Mouse (Mus musculus) cortical plate, adult 2 months (tissue): Measurements from ENCODE around the gene Gm10643.

ENCODE experiments used
- CTCF ChIP-seq: fragments of 200-500 bp; IDR thresholded peaks from 2 replicates; pipeline ENCODE4 v1.5.1; 2011; ENCODE audit warnings: mild to moderate bottlenecking, control low read depth, low read length; ENCODE audit not compliant: insufficient read depth; ENCODE audit errors: extremely low read depth
- POLR2A ChIP-seq: fragments of 200-500 bp; IDR thresholded peaks from 2 replicates; pipeline ENCODE4 v1.6.1; 2011; ENCODE audit warnings: mild to moderate bottlenecking, low read length, control low read depth; ENCODE audit not compliant: insufficient read depth; ENCODE audit errors: extremely low read depth

DNA sequence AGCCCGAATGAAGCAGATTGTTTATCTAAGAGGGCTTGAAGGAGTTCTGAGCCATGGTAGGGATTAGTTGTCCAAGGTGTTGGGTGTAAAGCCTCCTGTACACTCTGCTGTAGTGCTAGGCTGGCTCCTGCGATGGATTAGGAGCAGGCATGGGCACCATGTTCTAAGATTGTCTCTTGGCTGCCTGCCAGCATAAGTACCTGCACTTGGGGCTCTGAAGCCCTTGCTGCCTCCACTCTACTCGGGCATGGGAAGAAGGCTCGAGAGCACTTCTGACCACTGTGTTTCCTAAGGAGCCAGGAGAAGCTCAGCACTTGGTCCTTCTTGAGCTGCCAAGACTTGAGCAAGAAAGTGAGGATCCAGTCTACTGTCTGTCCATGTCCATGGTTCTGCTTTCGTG lies 14.3 kb upstream of the Gm10643 start:
- TF ChIP-seq CTCF (no peak), POLR2A (no peak)
